Comparison of ENCODE assay signal across 8 mouse cellular contexts in genomic region chr11:113766284-113766985, GRCm38 (mm10). TPM values are rescaled to one million over a fixed set of nuclear protein-coding genes. Genes with fewer than 3 reads are reported as not detected.
DNase-seq lines count a peak whose midpoint lies in the region; ATAC-seq and TF ChIP-seq lines count a peak whose summit lies in the region.

No protein-coding gene starts in this region.

- H3K4me3 ChIP-seq in forebrain, embryonic 12.5 days (replicated peaks), result no peak overlapping the region
- H3K4me3 ChIP-seq in forebrain, embryonic 14.5 days (ENCODE audit: low read depth, low read length), result no peak overlapping the region
- H3K4me3 ChIP-seq in heart, adult 2 months, result no peak overlapping the region
- no peak overlapping the region for H3K4me3 ChIP-seq in lung, embryonic 15.5 days
- H3K4me3 ChIP-seq in layer of hippocampus, adult 2 months, result no peak overlapping the region

- TF ChIP-seq CTCF in heart, adult 2 months (IDR thresholded peaks at IDR 0.05), result no peak
- TF ChIP-seq CTCF in layer of hippocampus, adult 2 months (conservative IDR thresholded peaks at IDR 0.05), result no peak

- H3K36me3 ChIP-seq in forebrain, embryonic 12.5 days (replicated peaks), result no peaks in the 10 kb centered on the region
- H3K36me3 ChIP-seq in forebrain, embryonic 14.5 days (ENCODE audit: control insufficient read depth, insufficient read depth, low read length), result no peaks in the 10 kb centered on the region
- no peaks in the 10 kb centered on the region for H3K36me3 ChIP-seq in heart, adult 2 months (ENCODE audit: control insufficient read depth, insufficient read depth, low read length)
- no peaks in the 10 kb centered on the region for H3K36me3 ChIP-seq in lung, embryonic 15.5 days

- intact Hi-C loops in heart, adult 2 months (cut with DNase I), result no loop called here

- 69% methylated on average over 10 of the region's 10 CpGs for WGBS in forebrain, embryonic 12.5 days
- WGBS in forebrain, embryonic 14.5 days, result 62% methylated on average over 10 of the region's 10 CpGs
- 34% methylated on average over 10 of the region's 10 CpGs for WGBS in heart, adult 2 months
- WGBS in lung, embryonic 15.5 days, result 28% methylated on average over 10 of the region's 10 CpGs

- no peaks in the 10 kb centered on the region for H3K79me2 ChIP-seq in heart, adult 2 months (replicated peaks; ENCODE audit: control insufficient read depth, insufficient read depth, low read length)

- H3K27me3 ChIP-seq in forebrain, embryonic 12.5 days, result no peaks in the 10 kb centered on the region
- no peaks in the 10 kb centered on the region for H3K27me3 ChIP-seq in forebrain, embryonic 14.5 days (replicated peaks; ENCODE audit: control insufficient read depth, insufficient read depth, low read length)
- H3K27me3 ChIP-seq in heart, adult 2 months (ENCODE audit: control insufficient read depth, insufficient read depth, low read length), result no peaks in the 10 kb centered on the region
- H3K27me3 ChIP-seq in lung, embryonic 15.5 days, result no peaks in the 10 kb centered on the region

- no peak for TF ChIP-seq POLR2A in heart, adult 2 months (IDR thresholded peaks at IDR 0.05; ENCODE audit: insufficient read depth, low read depth, low read length)

- no peak for TF ChIP-seq EP300 in heart, adult 2 months (IDR thresholded peaks at IDR 0.05; ENCODE audit: insufficient read depth, low read depth, low read length)

- no peaks in the 10 kb centered on the region for H3K9me3 ChIP-seq in forebrain, embryonic 12.5 days
- no peaks in the 10 kb centered on the region for H3K9me3 ChIP-seq in forebrain, embryonic 14.5 days (replicated peaks; ENCODE audit: control insufficient read depth, low read length)
- H3K9me3 ChIP-seq in lung, embryonic 15.5 days, result no peaks in the 10 kb centered on the region

- H3K27ac ChIP-seq in forebrain, embryonic 12.5 days, result no peak overlapping the region; the same call in 1 of the 2 replicates
- no peak overlapping the region for H3K27ac ChIP-seq in forebrain, embryonic 14.5 days (ENCODE audit: low read depth, low read length)
- H3K27ac ChIP-seq in heart, adult 2 months, result peak overlapping the region; percentile 58
- peak overlapping the region; percentile 81 for H3K27ac ChIP-seq in lung, embryonic 15.5 days
- H3K27ac ChIP-seq in layer of hippocampus, adult 2 months, result no peak overlapping the region

- 0 out of 2 replicates have a peak overlapping the region, but pooled peaks have one; percentile 21 for H3K9ac ChIP-seq in forebrain, embryonic 12.5 days
- no peak overlapping the region for H3K9ac ChIP-seq in forebrain, embryonic 14.5 days (ENCODE audit: low read length)
- no peak overlapping the region for H3K9ac ChIP-seq in heart, adult 2 months (ENCODE audit: low read depth, low read length)
- no peak overlapping the region for H3K9ac ChIP-seq in lung, embryonic 15.5 days

- no peak overlapping the region for H3K4me2 ChIP-seq in forebrain, embryonic 12.5 days
- H3K4me2 ChIP-seq in forebrain, embryonic 14.5 days (ENCODE audit: low read length), result no peak overlapping the region
- 0 out of 2 replicates have a peak overlapping the region, but pooled peaks have one; percentile 1 for H3K4me2 ChIP-seq in lung, embryonic 15.5 days

- DNase-seq in forebrain, embryonic 14.5 days (ENCODE audit: low spot score), result no peak
- DNase-seq in 3134 (ENCODE audit: extremely low read depth, insufficient read length, low spot score), result peak; percentile 57
- no peak for DNase-seq in heart, adult 2 months
- no peak for DNase-seq in layer of hippocampus, adult 2 months (ENCODE audit: low spot score in 2 of 2)
- no peak for DNase-seq in ovary, adult 18-20 months (ENCODE audit: low spot score)
- DNase-seq in embryo, embryonic 11 days, result no peak

- no peak for ATAC-seq in forebrain, embryonic 12.5 days (ENCODE audit: low FRiP score)
- ATAC-seq in forebrain, embryonic 14.5 days, result no peak
- peak; percentile 80 for ATAC-seq in lung, embryonic 15.5 days (ENCODE audit: borderline replicate concordance, extremely low read depth, low FRiP score, low TSS enrichment)

- peaks cover 24% of the 10 kb centered on the region for H3K4me1 ChIP-seq in forebrain, embryonic 12.5 days
- H3K4me1 ChIP-seq in forebrain, embryonic 14.5 days (ENCODE audit: control insufficient read depth, insufficient read depth, low read length), result 0 out of 2 replicates have a peak, but pooled peaks cover 4% of the 10 kb centered on the region
- peaks cover 6% of the 10 kb centered on the region for H3K4me1 ChIP-seq in heart, adult 2 months (ENCODE audit: control insufficient read depth, insufficient read depth, low read length)
- H3K4me1 ChIP-seq in lung, embryonic 15.5 days, result peaks cover 35% of the 10 kb centered on the region

RNA-seq across cellular contexts. Expression of gene Cdc42ep4, which starts 14.8 kb away (rescaled TPM):
- polyA plus RNA-seq in forebrain, embryonic 12.5 days (2016; fragmentation: Nextera tagmentation; extraction: Ambion mirVana), result 109 and 113 TPM in 2 replicates
- 52.4 and 61.5 TPM in 2 replicates for polyA plus RNA-seq in forebrain, embryonic 14.5 days (2014; fragmentation: Nextera tagmentation; extraction: Ambion mirVana)
- 10 to 100 TPM; 20.6 to 23.2 TPM for total RNA-seq in heart, adult 2 months (2021)
- 12.3 and 12.9 TPM in 2 replicates for polyA plus RNA-seq in heart, adult 2 months (2012; rRNA removed)
- 122 TPM in 2 replicates for polyA plus RNA-seq in lung, embryonic 15.5 days (2015; fragmentation: Nextera tagmentation; extraction: Ambion mirVana)
- total RNA-seq in layer of hippocampus, adult 2 months (2021), result 10 to 100 TPM; 30.5 to 35.2 TPM

RNA-seq across cellular contexts. Expression of gene Cpsf4l, which starts 56.6 kb away (rescaled TPM):
- 0.32 and 0.69 TPM in 2 replicates for polyA plus RNA-seq in forebrain, embryonic 12.5 days (2016; fragmentation: Nextera tagmentation; extraction: Ambion mirVana)
- polyA plus RNA-seq in forebrain, embryonic 14.5 days (2014; fragmentation: Nextera tagmentation; extraction: Ambion mirVana), result not detected in 2 replicates
- total RNA-seq in heart, adult 2 months (2021), result not detected
- polyA plus RNA-seq in heart, adult 2 months (2012; rRNA removed), result 0.18 TPM in 1 of 2 replicates, not detected in the other
- polyA plus RNA-seq in lung, embryonic 15.5 days (2015; fragmentation: Nextera tagmentation; extraction: Ambion mirVana), result 0.57 and 2.7 TPM in 2 replicates
- not detected for total RNA-seq in layer of hippocampus, adult 2 months (2021)

Comparison
In these comparisons a context has a peak if more than half of its experiments do, and no peak if none do; other contexts are left out.
1. H3K27ac ChIP-seq: peak in heart, adult 2 months (single experiment) and lung, embryonic 15.5 days (single experiment); none in forebrain, embryonic 12.5 days (single experiment), forebrain, embryonic 14.5 days (single experiment) and layer of hippocampus, adult 2 months (single experiment).